Mouse (Mus musculus): Measurements from ENCODE around the gene Krtap5-3. TPM values are rescaled to one million over a fixed set of nuclear protein-coding genes. Genes with fewer than 3 reads are reported as not detected.

Gene Krtap5-3
- not detected for polyA plus RNA-seq (2014; fragmentation: Illumina TruSeq; extraction: RNeasy Lipid Tissue Mini Kit (QIAGEN cat#74804); ENCODE audit: low read depth, low replicate concordance)

DNA sequence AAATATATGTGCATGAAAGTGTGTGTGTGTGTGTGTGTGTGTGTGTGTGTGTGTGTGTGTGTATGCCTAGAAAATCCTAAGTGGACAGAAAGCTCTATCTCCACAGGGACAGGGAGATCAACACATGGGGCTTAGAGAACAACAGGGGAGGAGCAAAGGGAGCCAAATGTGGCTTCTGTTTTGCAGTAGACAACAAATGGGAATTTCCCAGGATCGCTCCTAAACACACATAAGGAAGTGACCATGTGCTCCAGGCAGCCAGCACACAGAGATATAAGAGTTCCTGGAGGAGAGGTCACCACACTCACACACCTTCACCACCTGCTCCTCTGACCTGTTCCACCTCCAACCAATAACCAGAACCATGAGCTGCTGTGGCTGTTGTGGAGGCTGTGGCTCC lies at the start of gene Krtap5-3:
TSS of gene Krtap5-3 (plus strand) at position 301 of the 400 bp plus-strand sequence.

DNA sequence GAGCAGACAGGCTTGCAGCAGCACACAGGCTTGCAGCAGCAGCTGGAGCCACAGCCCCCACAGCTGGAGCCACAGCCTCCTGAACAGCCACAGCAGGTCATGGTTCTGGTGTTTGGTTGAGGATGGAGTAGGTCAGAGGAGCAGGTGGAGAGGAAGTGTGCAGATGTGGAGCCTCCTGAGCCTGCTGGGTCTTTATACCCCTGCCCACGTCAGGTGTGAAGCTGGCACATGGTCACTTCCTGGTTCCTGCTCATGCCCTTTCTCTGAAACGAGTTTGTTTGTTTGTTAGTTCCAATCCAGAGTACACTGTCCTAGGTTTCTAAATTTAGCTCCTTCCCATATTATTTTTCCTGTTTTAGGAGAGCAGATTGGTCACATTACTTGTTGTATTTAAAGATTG lies 44.2 kb upstream of the Krtap5-3 start, which contains the start of gene Gm29735:
TSS of gene Gm29735 (minus strand) at position 101 of the 400 bp plus-strand sequence.

DNA sequence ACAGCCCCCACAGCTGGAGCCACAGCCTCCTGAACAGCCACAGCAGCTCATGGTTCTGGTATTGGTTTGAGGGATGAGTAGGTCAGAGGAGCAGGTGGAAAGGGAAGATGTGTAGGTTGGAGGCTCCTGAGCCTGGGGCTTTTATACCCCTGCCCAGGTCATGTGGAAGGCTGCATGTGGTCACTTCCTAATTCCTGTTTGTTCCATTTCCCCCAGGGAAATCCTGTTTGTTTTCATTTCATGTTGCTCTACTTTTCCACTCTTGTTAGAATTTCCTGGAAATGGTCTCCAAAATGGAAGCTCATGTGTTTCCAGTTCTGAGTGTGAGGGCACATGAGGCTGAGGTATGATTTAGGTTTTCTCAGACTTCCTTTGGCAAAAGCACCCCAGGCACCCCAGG lies 35.5 kb upstream of the Krtap5-3 start, which contains the start of gene Gm4553:
TSS of gene Gm4553 (minus strand) at position 101 of the 400 bp plus-strand sequence.

GRCm38 (mm10) chr7:142175905-142176304 lies 25.3 kb upstream of the Krtap5-3 start, which contains the start of gene Krtap5-2:
Gene Krtap5-2 (minus strand): TSS chr7:142176005.

GRCm38 (mm10) chr7:142190289-142190688 lies 10.9 kb upstream of the Krtap5-3 start, which contains the start of gene Gm10153:
Gene Gm10153 (minus strand): TSS chr7:142190389.

GRCm38 (mm10) chr7:142211559-142211958 lies 10.4 kb downstream of the Krtap5-3 start, which contains the start of gene Gm7579:
Gene Gm7579 (plus strand): TSS chr7:142211859.

GRCm38 (mm10) chr7:142229871-142230270 lies 28.7 kb downstream of the Krtap5-3 start, which contains the start of gene Krtap5-5:
Gene Krtap5-5 (minus strand): TSS chr7:142229971.

DNA sequence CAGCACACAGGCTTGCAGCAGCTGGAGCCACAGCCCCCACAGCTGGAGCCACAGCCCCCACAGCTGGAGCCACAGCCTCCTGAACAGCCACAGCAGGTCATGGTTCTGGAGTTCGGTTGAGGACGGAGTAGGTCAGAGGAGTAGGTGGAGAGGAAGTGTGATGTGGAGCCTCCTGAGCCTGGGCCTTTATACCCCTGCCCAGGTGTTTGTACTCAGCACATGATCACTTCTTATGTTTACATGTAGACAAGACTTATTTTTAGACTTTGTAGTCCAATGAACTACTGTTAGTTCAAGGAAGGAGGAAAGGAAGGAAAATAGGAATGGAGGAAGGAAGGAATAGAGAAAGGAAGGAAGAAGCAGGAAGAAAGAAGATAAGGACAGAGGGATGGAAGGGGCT lies 39.8 kb downstream of the Krtap5-3 start, which contains the start of gene Gm40460:
TSS of gene Gm40460 (minus strand) at position 101 of the 400 bp plus-strand sequence.

Other genes starting within 250 kb of the Krtap5-3 start
- 10.8 TPM for gene Mob2, start 140.3 kb upstream of the Krtap5-3 start, polyA plus RNA-seq (2014; fragmentation: Illumina TruSeq; extraction: RNeasy Lipid Tissue Mini Kit (QIAGEN cat#74804); ENCODE audit: low read depth, low replicate concordance)
- gene Dusp8, start 105.5 kb upstream of the Krtap5-3 start, polyA plus RNA-seq (2014; fragmentation: Illumina TruSeq; extraction: RNeasy Lipid Tissue Mini Kit (QIAGEN cat#74804); ENCODE audit: low read depth, low replicate concordance): 0.28 TPM
- gene Gm45618, start 80.6 kb upstream of the Krtap5-3 start, polyA plus RNA-seq (2014; fragmentation: Illumina TruSeq; extraction: RNeasy Lipid Tissue Mini Kit (QIAGEN cat#74804); ENCODE audit: low read depth, low replicate concordance): not detected
- gene Gm39115, start 65.3 kb upstream of the Krtap5-3 start, polyA plus RNA-seq (2014; fragmentation: Illumina TruSeq; extraction: RNeasy Lipid Tissue Mini Kit (QIAGEN cat#74804); ENCODE audit: low read depth, low replicate concordance): not detected
- not detected for gene Gm45337, start 56.8 kb upstream of the Krtap5-3 start, polyA plus RNA-seq (2014; fragmentation: Illumina TruSeq; extraction: RNeasy Lipid Tissue Mini Kit (QIAGEN cat#74804); ENCODE audit: low read depth, low replicate concordance)
- gene Gm29735, start 44.3 kb upstream of the Krtap5-3 start, polyA plus RNA-seq (2014; fragmentation: Illumina TruSeq; extraction: RNeasy Lipid Tissue Mini Kit (QIAGEN cat#74804); ENCODE audit: low read depth, low replicate concordance): not detected
- not detected for gene Gm4553, start 35.6 kb upstream of the Krtap5-3 start, polyA plus RNA-seq (2014; fragmentation: Illumina TruSeq; extraction: RNeasy Lipid Tissue Mini Kit (QIAGEN cat#74804); ENCODE audit: low read depth, low replicate concordance)
- gene Krtap5-2, start 25.4 kb upstream of the Krtap5-3 start, polyA plus RNA-seq (2014; fragmentation: Illumina TruSeq; extraction: RNeasy Lipid Tissue Mini Kit (QIAGEN cat#74804); ENCODE audit: low read depth, low replicate concordance): not detected
- not detected for gene Gm10153, start 11.0 kb upstream of the Krtap5-3 start, polyA plus RNA-seq (2014; fragmentation: Illumina TruSeq; extraction: RNeasy Lipid Tissue Mini Kit (QIAGEN cat#74804); ENCODE audit: low read depth, low replicate concordance)
- gene Gm7579, start 10.5 kb downstream of the Krtap5-3 start, polyA plus RNA-seq (2014; fragmentation: Illumina TruSeq; extraction: RNeasy Lipid Tissue Mini Kit (QIAGEN cat#74804); ENCODE audit: low read depth, low replicate concordance): not detected
- not detected for gene Krtap5-5, start 28.6 kb downstream of the Krtap5-3 start, polyA plus RNA-seq (2014; fragmentation: Illumina TruSeq; extraction: RNeasy Lipid Tissue Mini Kit (QIAGEN cat#74804); ENCODE audit: low read depth, low replicate concordance)
- gene Gm40460, start 39.7 kb downstream of the Krtap5-3 start, polyA plus RNA-seq (2014; fragmentation: Illumina TruSeq; extraction: RNeasy Lipid Tissue Mini Kit (QIAGEN cat#74804); ENCODE audit: low read depth, low replicate concordance): not detected
- not detected for gene Gm2431, start 57.0 kb downstream of the Krtap5-3 start, polyA plus RNA-seq (2014; fragmentation: Illumina TruSeq; extraction: RNeasy Lipid Tissue Mini Kit (QIAGEN cat#74804); ENCODE audit: low read depth, low replicate concordance)
- gene Gm4559, start 73.0 kb downstream of the Krtap5-3 start, polyA plus RNA-seq (2014; fragmentation: Illumina TruSeq; extraction: RNeasy Lipid Tissue Mini Kit (QIAGEN cat#74804); ENCODE audit: low read depth, low replicate concordance): not detected
- gene Krtap5-1, start 95.8 kb downstream of the Krtap5-3 start, polyA plus RNA-seq (2014; fragmentation: Illumina TruSeq; extraction: RNeasy Lipid Tissue Mini Kit (QIAGEN cat#74804); ENCODE audit: low read depth, low replicate concordance): not detected
- not detected for gene Krtap5-4, start 102.2 kb downstream of the Krtap5-3 start, polyA plus RNA-seq (2014; fragmentation: Illumina TruSeq; extraction: RNeasy Lipid Tissue Mini Kit (QIAGEN cat#74804); ENCODE audit: low read depth, low replicate concordance)
- gene Ifitm10, start 172.4 kb downstream of the Krtap5-3 start, polyA plus RNA-seq (2014; fragmentation: Illumina TruSeq; extraction: RNeasy Lipid Tissue Mini Kit (QIAGEN cat#74804); ENCODE audit: low read depth, low replicate concordance): not detected
- gene Gm49369, start 181.3 kb downstream of the Krtap5-3 start, polyA plus RNA-seq (2014; fragmentation: Illumina TruSeq; extraction: RNeasy Lipid Tissue Mini Kit (QIAGEN cat#74804); ENCODE audit: low read depth, low replicate concordance): 33.5 TPM
- gene Ctsd, start 186.7 kb downstream of the Krtap5-3 start, polyA plus RNA-seq (2014; fragmentation: Illumina TruSeq; extraction: RNeasy Lipid Tissue Mini Kit (QIAGEN cat#74804); ENCODE audit: low read depth, low replicate concordance): 46.4 TPM
- gene Syt8, start 233.5 kb downstream of the Krtap5-3 start, polyA plus RNA-seq (2014; fragmentation: Illumina TruSeq; extraction: RNeasy Lipid Tissue Mini Kit (QIAGEN cat#74804); ENCODE audit: low read depth, low replicate concordance): not detected
- not detected for gene Tnni2, start 240.4 kb downstream of the Krtap5-3 start, polyA plus RNA-seq (2014; fragmentation: Illumina TruSeq; extraction: RNeasy Lipid Tissue Mini Kit (QIAGEN cat#74804); ENCODE audit: low read depth, low replicate concordance)